Mouse (Mus musculus): Measurements from ENCODE around the gene Clmn.

DNA sequence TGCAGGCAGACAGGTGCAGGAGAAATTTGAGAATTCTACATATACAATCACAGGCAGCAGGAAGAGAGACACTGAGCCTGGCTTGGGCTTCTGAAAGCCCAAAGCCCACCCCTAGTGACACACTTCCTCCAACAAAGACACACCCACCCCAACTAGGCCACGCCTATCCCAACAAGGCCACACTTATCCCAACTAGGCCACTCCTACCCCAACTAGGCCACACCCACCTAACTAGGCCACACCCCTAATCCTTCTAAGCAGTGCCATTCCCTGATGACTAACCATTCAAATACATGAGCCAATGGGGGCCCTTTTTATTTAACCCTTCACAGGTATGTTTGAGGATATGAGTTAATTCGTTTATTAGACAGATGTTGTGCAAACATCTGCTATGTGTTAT is 42.3 kb upstream of the Clmn start:
- TF ChIP-seq CTCF (IDR thresholded peaks at IDR 0.05; ENCODE audit: control insufficient read depth, insufficient read depth, insufficient read length) (no peak), USF1 (IDR thresholded peaks at IDR 0.05; ENCODE audit: low read depth) (no peak), MYOG (IDR thresholded peaks at IDR 0.05; ENCODE audit: control insufficient read depth, extremely low read depth, insufficient read length) (no peak)
